Mouse (Mus musculus): Measurements from ENCODE around the gene Olfr498. TPM values are rescaled to one million over a fixed set of nuclear protein-coding genes. Genes with fewer than 3 reads are reported as not detected.

Olfr498 gene
- polyA plus RNA-seq (2012), result not detected in 2 replicates

GRCm38 (mm10) chr7:108465026-108465425 lies at the start of gene Olfr498:
TSS of gene Olfr498 (plus strand) at chr7:108465326.

DNA sequence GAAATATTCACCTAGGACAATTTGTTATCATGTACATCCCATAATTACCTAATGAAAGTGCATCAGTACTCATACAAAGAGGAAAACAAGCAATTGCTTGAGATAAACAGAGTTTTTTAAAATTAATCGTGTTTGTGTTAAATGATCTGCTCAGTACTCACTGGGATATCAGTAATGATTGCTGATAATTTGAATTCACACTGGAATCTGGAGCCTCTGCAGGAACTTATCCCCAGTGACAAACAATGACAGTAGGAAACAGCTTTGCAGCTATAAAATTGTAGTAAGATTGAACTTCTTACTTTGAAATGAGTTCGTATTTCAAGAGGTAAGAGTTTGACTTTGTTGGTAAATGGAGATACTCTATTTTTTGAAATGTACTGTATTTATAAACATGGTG lies 45.0 kb upstream of the Olfr498 start, which contains the start of gene Olfr497:
Olfr497 (plus strand) TSS at position 301 of the 400 bp plus-strand sequence.

Other genes with a start within 250 kb of the Olfr498 start
- not detected in 2 replicates for gene Olfr488, start 207.0 kb upstream of the Olfr498 start, polyA plus RNA-seq (2012)
- gene Olfr490, start 176.4 kb upstream of the Olfr498 start, polyA plus RNA-seq (2012), result not detected in 2 replicates
- gene Olfr491, start 151.9 kb upstream of the Olfr498 start, polyA plus RNA-seq (2012), result not detected in 2 replicates
- gene Olfr492, start 141.7 kb upstream of the Olfr498 start, polyA plus RNA-seq (2012), result not detected in 2 replicates
- not detected in 2 replicates for gene Olfr493, start 118.3 kb upstream of the Olfr498 start, polyA plus RNA-seq (2012)
- gene Olfr494, start 100.0 kb upstream of the Olfr498 start, polyA plus RNA-seq (2012), result not detected in 2 replicates
- gene Olfr495, start 72.2 kb upstream of the Olfr498 start, polyA plus RNA-seq (2012), result not detected in 2 replicates
- not detected in 2 replicates for gene Olfr497, start 44.9 kb upstream of the Olfr498 start, polyA plus RNA-seq (2012)
- gene Olfr502, start 59.7 kb downstream of the Olfr498 start, polyA plus RNA-seq (2012), result not detected in 2 replicates
- not detected in 2 replicates for gene Olfr503, start 79.2 kb downstream of the Olfr498 start, polyA plus RNA-seq (2012)
- gene Olfr504, start 100.5 kb downstream of the Olfr498 start, polyA plus RNA-seq (2012), result not detected in 2 replicates
- not detected in 2 replicates for gene Olfr506, start 145.5 kb downstream of the Olfr498 start, polyA plus RNA-seq (2012)
- gene Olfr507, start 156.5 kb downstream of the Olfr498 start, polyA plus RNA-seq (2012), result not detected in 2 replicates
- gene Olfr508, start 164.7 kb downstream of the Olfr498 start, polyA plus RNA-seq (2012), result not detected in 2 replicates
- 0.02 TPM in 1 of 2 replicates, not detected in the other for gene Olfr509, start 186.6 kb downstream of the Olfr498 start, polyA plus RNA-seq (2012)
- gene Olfr510, start 201.1 kb downstream of the Olfr498 start, polyA plus RNA-seq (2012), result not detected in 2 replicates
- not detected in 2 replicates for gene Olfr512, start 248.0 kb downstream of the Olfr498 start, polyA plus RNA-seq (2012)